Mouse (Mus musculus) spleen, embryonic (tissue): ENCODE measurements around the gene Rab2b.
"Not testable (repeated sequence)": the region's sequence is repeated elsewhere in the genome, so short reads cannot be mapped to it uniquely, and the experiment has no call there.

ENCODE experiments used
- CTCF ChIA-PET: fragments of 350-600 bp; sonication (Branson Sonifier 250); formaldehyde crosslinking; loops from one replicate; lab custom pipeline; 2022; lab: Charles Lee

Gene Rab2b

DNA sequence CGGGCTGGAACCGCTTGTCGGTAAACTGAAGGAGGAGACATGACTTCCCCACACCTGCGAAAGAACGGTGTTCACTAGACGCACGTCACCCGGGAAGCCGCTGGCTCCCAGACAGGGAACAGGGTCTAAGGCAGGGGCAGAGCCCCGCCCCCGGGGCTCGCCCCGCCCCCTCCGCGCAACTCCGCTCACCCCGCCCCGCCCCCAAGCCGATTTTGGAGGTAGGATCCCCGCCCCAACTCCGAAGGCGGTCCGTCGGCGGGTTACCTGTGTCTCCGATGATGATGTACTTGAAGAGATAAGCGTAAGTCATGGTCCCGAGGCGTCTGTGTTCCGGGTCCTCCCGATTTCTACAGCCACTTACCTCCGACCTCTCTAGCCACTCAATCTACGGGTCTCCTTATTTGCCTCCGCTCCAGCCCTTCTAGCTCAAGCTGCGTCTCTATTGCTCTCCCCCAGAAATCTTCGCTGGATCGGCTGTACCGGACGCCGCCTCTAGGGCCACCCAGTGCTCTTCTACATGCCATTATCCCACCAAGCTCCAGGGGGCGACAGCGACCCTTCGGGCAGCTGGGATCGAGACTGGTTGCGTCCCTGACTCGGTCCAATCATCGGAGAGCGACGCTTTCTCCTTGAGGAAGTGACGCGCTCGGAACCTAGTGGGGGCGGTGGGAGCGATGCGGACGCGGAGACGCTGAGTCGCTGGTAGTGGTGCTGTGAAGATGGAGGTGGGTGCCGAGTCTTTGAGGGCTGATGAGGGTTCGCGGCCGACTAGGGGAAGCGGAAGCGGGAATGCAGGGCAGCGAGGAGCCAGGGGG lies at the start of gene Rab2b, which contains the start of gene Tox4:
Gene Rab2b (minus strand): TSS at position 614 of the 815 bp plus-strand sequence.
Gene Tox4 (plus strand): TSS at position 215 of the 815 bp plus-strand sequence.
- CTCF ChIA-PET, result no interaction called here

DNA sequence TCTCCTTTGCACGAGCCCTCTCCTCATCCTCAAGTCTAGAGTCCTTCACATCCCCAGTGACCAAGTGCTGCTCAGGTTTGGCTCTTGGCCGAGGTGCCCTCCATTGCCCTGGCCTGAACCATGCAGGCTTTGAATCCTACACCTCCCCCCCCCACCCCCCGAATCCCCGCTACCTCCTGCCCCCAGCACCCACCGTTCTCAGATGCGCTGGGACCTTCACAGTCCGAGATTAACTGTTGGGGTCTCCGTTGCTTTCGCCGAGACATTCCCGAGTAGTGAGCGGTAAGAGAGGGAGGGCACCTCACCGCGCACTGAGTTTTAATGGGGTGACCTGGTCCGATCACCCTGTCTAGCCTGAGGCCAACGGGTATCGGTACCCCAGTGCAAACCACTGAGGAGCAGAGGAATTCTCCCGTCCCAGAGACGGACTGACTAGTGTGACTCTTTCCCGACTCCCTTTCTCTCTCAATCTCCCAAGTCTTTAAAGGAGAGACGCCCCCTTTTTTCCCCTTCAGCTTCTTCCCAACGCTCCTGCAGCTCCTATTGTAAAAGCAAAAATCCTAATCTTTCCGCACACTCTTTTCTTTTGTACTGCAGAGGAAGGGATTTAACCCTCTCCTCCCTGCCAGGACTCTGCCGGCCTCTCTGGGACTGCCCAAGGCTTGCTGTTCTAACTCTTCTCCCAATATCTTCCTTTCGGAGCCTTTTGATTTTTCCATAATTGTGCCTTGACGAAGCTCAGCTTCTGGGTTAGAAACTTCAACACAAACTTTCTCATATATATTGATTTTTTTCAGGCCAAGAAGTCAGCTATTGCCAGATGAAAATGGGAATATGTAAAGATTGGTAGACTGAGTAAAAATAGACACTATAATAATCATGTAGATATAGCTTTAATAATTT lies 48.8 kb upstream of the Rab2b start, which contains the start of gene Sall2:
Gene Sall2 (minus strand): TSS at position 853 of the 903 bp plus-strand sequence.
- CTCF ChIA-PET, result no interaction called here

DNA sequence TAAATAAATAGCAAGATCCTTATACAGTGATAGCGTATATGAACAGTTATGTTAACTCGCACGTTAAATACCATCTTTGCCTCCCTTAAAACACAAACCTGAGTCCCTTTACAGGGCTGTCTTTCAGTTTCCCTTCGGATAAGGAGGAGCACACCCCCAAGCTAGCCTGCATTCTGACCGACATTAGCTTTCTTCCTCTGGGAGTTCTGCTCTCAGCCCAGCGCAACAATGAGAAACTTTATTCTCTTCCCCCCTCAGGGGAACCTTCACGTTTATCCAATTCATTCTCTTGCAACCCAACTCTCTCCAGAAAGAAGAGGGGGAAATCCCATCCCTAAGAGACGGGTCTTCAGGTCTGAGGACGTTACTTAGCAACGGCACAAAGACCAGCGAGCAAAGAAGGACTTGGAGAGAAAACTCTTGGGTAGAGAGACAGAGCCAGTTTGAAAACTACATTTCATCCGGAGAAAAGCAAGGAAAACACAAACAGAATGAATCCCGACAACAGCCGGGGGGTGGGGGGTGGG lies 48.1 kb upstream of the Rab2b start:
- CTCF ChIA-PET, result no interaction called here

DNA sequence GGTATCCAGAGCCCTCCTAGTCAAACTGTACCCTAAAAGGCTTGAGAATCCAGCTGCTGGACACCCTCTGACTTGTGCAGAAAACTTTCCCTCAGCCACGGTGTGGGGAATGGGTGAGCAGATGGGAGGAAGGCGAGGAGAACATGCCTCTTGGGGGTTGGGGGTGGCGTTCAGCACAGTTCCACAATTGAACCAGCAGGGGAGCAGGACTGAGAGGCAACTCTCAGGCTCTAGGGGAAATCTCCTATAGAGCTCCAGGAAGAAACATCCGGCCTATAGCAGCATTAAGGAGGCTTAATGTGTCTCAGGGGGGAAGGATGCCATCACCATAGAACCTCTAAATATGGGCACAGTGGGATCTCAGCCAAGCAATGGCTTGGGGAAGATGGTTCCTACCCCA lies 46.5 kb upstream of the Rab2b start:
- CTCF ChIA-PET, result no interaction called here

DNA sequence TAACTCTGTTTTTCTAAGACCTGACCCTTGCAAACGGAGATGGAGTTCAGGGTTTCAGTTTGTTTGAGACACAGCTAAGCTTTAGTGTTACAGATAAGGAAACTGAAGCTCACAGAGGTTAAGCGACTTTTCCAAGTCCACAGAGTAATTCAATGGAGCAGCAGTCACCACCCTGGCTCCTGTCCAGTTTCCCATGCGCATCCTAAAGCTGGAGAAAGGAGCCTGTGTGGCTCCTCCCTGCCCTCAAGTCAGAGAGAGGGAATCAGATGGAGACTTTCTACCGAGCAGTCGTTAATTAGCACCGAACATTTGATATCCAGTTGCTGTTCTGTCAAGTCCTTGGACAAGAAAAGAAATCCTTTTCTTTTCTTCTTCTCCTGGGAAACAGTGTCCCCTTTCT lies 40.0 kb upstream of the Rab2b start:
- CTCF ChIA-PET, result interaction anchor here (0.8 kb wide), 2 partner anchors 62 to 451 kb away, joined by 3 to 4 read pairs; no protein-coding TSS in a partner anchor

DNA sequence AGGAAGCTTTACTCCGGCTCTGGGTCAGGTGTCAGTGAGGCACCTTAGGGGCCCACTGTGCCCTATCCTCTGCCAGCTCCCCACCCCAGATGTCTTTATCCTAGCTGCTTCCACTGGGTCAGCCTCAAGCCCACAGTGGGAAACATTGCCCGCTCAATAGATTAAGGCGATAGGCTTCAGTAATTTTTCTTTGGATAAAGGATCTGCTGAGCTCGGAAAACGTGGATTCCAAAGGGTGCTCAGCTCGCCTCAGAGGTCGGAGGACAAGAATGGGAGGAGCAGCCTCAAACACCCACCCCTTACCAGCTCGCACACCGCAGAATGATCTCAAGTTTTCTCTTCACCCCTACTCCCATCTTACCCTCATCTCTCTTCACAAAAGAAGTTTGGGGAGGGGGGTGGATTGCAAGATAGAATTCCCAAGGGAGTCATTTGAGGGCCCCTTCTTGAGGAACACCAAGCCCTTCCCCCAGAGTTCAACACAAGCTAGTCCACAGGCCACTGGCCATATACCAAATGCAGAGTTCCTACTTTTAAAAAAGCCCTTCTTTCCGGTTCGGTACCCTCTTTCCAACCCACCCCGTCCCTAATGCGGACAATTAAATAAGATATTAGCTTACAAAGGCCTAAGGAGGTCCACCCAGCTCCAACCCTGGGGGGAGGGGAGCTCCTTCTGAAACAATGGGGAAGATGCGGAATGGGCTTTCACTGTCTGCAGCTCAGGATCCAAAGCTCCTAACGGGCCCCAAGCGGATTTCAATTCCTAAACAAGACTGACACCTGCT lies 37.3 kb upstream of the Rab2b start:
- CTCF ChIA-PET, result interaction anchor here (0.8 kb wide), 1 partner anchor 19 kb away, joined by 4 read pairs; no protein-coding TSS in a partner anchor

DNA sequence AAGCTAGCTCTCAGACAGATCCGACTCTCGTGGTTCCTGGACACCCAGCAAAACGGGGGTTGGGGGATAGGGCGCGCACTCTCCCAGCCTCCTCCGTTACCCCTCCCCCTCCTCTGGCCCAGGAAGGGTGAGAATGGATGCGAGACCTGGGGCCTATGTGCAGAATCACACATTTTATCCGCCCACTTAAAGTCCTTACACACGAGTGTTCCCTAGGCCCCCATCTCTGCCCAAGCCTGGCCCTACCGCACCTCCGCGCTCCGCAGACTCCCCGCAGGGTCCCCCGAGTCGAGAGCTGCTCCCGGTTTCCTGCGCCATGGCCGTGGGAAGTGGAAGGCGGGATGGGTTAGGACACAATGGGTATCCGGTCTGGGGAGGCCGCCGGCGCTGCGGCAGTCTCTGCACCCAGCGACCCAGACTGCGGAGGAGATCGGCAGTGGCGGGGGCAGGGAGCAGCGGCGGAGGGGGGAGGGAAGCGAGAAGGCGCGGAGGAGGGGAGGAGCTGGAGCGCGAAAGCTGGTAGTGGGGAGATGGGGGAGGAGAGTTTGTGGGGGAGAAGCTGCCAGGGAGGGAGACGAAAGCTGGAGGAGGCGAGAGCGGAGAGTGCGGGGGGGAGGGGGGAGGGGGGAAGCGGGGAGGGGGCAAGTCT lies 36.6 kb upstream of the Rab2b start:
- CTCF ChIA-PET, result no interaction called here

DNA sequence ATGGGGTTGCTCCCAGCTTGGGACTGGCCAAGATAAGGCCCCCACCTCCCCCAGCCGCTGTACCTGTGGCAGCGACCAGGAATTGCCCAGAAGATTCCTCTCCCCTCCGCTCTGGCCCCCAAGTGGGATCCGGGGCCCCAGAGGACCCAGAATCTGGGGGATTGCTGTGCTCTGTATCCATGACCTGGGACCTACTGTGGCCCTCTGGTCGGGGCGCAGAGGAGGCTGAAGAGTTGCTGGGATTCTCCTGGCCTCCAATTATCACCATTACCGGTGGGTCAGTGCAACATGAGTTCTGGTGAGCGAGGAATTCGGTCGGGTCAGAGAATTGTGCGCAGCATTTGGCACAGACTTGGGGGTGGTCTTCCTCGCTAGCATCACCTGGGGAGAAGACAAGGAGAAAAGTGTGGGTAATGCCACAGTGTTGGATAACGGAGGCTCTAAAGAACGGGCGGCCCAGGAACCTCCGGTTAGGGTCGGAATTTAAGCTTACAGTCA lies 36.0 kb upstream of the Rab2b start:
- CTCF ChIA-PET, result no interaction called here

DNA sequence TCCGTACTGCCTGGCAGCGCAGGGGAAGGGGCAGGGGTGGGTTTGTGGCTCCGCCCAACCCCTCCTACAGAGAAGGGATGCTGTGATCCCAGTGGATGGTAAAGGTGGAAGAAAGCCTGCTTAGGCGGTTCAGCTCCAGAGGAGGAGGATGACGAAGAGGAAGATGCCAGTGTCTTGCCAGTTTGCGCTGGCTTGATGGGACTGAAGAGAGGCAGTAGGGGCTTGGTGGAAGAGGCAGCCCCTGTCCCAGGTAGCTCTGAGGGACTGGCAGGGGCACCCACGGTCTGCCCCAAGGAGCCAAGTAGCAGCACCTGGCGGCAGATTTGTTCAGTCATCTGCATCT lies 35.4 kb upstream of the Rab2b start:
- CTCF ChIA-PET, result no interaction called here

DNA sequence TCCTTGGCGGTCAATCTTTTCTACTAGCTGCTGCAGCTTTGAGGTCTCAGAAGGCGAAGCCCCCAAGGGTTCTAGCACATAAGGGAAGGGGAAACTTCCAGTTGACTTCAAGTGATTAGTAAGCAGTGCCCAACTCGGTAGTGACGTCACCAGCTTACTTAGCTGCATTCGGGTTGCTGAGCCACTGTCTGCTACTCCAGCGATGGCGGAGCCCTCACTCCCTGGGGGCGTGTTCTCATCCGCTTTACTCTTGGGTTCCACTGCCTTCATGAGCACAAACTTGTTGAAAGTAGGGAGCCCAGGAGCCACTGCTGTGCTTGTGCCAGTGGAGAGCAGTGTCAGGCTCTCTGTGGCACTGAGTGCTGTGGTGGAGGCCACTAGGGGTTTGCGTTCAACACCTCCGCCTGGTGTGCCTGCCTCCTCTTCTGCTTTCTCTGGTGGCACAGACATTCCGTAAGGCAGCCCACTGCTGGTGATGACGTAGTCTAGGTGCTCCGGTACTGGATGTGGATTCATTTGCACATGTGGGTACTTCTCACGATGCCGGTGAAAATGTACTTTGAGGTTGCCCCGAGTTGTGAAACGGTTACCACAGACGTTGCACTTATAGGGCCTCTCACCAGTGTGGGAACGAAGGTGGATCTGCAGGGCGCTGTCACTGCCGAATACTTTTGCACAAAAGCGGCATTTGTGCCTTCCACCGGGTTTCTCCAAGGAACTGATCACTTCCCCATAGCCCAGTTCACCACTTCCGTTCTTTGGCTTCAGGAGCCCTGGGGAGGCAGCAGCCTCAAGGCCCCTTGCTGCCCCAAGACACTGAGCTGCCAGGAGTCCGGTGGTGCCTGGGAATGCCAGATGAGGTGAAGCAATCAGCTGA lies 34.8 kb upstream of the Rab2b start:
- CTCF ChIA-PET, result no interaction called here

DNA sequence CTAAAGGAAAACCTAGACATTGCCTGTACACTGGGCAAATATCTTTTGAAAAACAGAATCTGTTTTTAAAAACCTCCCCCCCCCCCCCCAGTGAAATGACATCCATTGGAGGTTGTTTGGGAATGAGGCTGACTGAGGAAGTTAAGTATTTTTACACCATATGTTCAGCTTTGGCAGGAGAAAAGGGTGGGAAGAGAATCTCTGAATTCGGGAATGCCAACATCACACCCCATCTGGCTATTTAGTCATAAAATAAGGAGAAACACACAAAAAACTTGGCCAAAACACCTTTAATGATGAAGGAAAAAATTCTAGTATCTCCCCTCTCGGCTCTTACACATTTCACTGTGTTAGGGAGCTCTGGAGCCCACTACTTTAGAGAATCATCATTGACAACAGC lies 31.6 kb upstream of the Rab2b start:
- CTCF ChIA-PET, result no interaction called here

DNA sequence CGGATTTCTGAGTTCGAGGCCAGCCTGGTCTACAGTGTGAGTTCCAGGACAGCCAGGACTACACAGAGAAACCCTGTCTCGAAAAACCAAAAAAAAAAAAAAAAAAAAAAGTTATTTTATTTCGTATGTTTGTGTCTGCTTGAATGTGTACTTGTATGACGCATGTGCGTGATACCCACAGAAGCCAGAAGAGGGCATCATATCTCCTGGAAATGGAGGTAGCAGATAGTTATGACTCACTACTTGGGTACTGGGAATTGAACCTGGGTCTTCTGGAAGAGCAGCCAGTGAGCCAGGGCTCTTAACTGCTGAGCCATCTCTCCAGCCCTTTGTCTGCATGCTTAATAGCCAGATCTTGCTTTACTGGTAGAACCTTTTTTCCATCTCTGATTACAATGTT lies 31.0 kb upstream of the Rab2b start:
- CTCF ChIA-PET, result not testable (repeated sequence)

DNA sequence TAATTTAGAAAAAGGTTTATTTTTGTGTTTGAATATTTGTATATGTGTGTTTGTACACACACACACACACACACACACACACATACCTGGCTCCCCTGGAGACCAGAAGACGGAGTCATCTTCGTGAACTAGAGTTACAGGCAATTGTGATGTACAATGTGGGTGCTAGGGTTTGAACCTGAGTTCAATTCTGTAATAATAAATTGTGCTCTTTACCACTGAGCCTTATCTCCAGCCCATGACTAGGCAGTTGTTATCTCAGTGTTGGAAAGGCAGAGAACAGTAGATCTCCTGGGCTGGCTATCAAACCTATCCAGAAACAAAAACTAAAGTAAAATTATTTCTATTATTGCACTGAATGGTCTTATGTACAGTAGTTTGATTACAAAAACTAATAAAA lies 26.8 kb upstream of the Rab2b start:
- CTCF ChIA-PET, result interaction anchor here (0.6 kb wide), 1 partner anchor 12 kb away, joined by 5 read pairs; no protein-coding TSS in a partner anchor

DNA sequence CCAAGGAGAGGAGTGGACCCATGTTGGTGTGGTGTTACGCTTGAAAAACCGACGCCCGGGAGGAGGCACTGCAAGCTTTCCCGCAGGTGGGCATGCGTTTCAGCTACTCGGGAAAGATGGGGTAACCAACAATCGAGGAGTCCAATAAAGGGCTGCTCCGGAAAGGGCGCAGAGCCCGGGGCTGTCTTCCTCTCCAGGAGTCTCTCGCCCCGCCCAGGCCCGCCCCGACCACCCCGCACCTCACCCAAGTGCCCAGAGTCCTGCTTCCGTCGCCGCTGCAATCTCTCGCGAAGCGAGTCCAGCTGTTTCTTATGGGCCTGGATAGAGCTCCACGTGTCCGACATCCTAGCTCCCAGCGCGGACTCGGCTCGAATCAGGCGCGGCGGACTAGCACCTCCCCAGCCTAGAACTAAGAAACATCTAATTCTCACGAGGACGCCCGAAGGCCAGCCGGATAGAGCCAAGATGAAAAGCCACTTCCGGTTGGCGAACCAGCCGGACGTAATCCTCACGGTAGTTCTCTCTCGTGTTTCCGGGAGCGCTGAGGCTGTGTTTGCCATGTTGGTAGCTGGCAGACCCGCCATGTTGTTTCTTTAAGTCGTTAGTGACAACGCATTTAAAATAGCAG lies 25.4 kb upstream of the Rab2b start, which contains the start of gene Mettl3:
Gene Mettl3 (minus strand): TSS at position 485 of the 628 bp plus-strand sequence.
- CTCF ChIA-PET, result no interaction called here

DNA sequence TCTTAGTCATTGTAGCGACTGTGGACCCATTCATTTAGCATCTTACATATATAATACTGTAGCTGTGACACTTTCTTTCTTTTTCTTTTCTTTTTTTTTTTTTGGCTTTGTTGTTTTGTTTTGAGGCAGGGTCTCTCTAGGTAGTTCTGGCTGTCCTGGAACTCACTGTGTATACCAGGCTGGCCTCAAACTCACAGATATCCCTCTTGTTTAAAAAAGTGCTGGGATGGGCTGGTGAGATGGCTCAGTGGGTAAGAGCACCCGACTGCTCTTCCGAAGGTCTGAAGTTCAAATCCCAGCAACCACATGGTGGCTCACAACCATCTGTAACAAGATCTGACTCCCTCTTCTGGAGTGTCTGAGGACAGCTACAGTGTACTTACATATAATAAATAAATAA lies 24.2 kb upstream of the Rab2b start:
- CTCF ChIA-PET, result interaction anchor here (0.5 to 0.6 kb wide), 2 partner anchors 33 to 533 kb away, joined by 3 to 4 read pairs; no protein-coding TSS in a partner anchor

DNA sequence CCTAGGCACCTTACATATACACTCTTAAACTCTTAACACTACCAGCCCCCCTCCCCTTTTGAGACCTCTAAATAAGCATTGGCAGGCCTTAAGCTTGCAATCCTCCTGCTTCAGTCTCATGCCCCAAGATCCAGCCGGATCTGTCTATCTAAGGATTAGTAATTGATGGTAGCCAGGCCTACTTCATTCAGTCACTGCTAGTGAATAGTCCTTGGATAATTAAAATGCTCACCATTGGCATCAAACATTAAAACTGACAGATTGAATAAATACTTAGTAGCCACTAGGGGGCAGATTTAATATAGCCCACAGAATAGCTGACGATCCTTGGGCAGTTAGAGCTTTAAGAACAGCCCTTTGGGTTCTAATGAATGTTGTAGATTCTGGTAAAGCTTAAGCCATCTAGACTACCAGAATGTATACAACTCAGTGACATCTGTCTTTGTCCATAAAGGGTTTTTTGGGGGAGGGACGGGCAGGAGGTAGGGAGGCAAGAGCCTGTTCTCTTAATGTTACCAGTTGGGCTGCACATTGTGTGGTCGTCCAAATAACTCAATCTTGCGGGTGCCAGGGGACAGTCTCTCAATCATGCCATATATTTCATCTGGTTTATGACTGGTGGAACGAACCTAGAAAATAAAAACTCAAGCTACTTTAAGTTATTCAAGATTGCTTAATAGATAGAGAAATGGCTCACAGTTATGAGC lies 16.4 kb upstream of the Rab2b start:
- CTCF ChIA-PET, result interaction anchor here (0.7 kb wide), 1 partner anchor 15 kb away, joined by 3 read pairs; no protein-coding TSS in a partner anchor

DNA sequence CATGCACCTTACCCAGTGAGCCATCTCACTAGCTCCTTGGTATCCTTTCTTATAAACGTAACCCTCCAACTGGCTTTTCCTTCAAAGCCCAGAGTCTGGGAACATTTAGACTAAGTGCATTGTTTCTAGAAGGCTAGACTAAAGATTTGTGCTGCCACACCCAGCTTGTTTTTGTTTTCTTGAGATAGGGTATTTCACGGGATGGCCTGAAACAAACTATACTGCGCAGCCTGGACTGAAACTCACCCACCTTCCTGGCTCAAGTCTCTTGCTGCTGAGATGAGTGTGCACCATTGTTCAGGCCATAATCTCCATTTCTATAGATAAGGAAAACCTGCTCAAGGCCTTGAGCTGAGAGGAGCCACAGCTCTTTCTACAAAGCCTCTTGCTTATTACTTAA lies 4.8 kb upstream of the Rab2b start:
- CTCF ChIA-PET, result no interaction called here

DNA sequence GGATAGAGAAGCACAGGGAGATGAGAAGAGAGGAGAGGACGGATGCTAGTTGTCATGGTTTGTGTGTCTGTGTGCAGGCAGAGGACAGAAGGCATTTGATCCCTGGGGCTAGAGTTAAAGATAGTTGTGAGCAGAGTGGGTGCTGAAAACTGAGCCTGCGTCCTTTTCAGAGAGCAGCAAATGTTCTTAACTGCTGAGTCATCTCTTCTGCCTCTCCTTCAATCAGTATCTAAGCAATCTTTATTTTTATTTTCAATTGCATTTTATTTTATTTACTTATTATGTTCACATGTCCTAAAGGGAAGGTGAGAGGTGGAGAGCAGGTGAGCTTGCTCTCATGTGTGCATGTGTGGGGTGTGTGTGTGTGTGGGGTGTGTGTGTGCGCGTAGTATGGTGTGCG lies 4.3 kb upstream of the Rab2b start:
- CTCF ChIA-PET, result no interaction called here
